Mouse (Mus musculus): ENCODE data around the gene 2310009B15Rik. TPM values are rescaled to one million over a fixed set of nuclear protein-coding genes. Genes with fewer than 3 reads are reported as not detected.

The 2310009B15Rik gene
- polyA plus RNA-seq, 1 experiment, result 26.4 TPM

DNA sequence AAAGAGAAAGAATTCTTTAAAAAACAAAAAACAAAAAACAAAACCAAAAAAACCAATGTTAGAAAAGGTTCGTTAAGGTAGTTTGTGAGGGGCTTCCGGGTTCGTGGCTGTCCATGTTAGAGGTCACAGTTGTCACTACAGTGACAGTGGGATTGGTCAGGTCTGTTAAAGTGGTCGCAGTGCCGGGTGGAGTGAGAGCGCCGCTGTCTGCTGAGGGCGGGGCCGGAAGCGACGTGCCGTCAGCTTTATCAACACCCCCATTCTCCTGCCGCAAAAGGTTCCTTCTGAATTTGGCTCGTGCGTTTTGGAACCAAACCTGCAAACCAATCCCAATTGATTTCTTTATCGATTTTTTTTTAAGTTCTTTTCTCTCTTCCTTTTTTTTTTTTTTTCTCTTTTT lies 25.3 kb downstream of the 2310009B15Rik start:
- WGBS, result 4% methylated on average over 16 of the region's 16 CpGs
- TF ChIP-seq CTCF (IDR thresholded peaks at IDR 0.05; ENCODE audit: borderline replicate concordance, insufficient read depth, low read depth, low read length), result no peak
- no peak for TF ChIP-seq POLR2A (IDR thresholded peaks at IDR 0.05; ENCODE audit: borderline replicate concordance, insufficient read depth, low read length)
- peaks cover 3% of the 10 kb centered on the region; the same call in 1 of the 2 replicates for H3K27me3 ChIP-seq (ENCODE audit: control insufficient read depth, insufficient read depth, low read length)
- no peaks in the 10 kb centered on the region for H3K4me1 ChIP-seq (ENCODE audit: control insufficient read depth, insufficient read depth, low read length)
- no peak for DNase-seq
- H3K27ac ChIP-seq (ENCODE audit: insufficient read depth, low read length), result no peak overlapping the region
- no peak overlapping the region for H3K4me3 ChIP-seq (replicated peaks; ENCODE audit: insufficient read depth, low read depth, low read length)

- H3K4me3 ChIP-seq (replicated peaks; ENCODE audit: insufficient read depth, low read depth, low read length), result no peak overlapping the region
- H3K27ac ChIP-seq (ENCODE audit: insufficient read depth, low read length), result no peak overlapping the region
- H3K27me3 ChIP-seq (ENCODE audit: control insufficient read depth, insufficient read depth, low read length), result peaks cover 3% of the 10 kb centered on the region; the same call in 1 of the 2 replicates
- H3K4me1 ChIP-seq (ENCODE audit: control insufficient read depth, insufficient read depth, low read length), result no peaks in the 10 kb centered on the region
- no peak for DNase-seq
- 22% methylated on average over 6 of the region's 6 CpGs for WGBS
- no peak for TF ChIP-seq POLR2A (IDR thresholded peaks at IDR 0.05; ENCODE audit: borderline replicate concordance, insufficient read depth, low read length)
- TF ChIP-seq CTCF (IDR thresholded peaks at IDR 0.05; ENCODE audit: borderline replicate concordance, insufficient read depth, low read depth, low read length), result no peak
Measured at GRCm38 (mm10) chr1:138826841-138827240, 29.8 kb downstream of the 2310009B15Rik start.

- no peak overlapping the region for H3K27ac ChIP-seq (ENCODE audit: insufficient read depth, low read length)
Measured at GRCm38 (mm10) chr1:138822985-138823322, 33.7 kb downstream of the 2310009B15Rik start.

DNA sequence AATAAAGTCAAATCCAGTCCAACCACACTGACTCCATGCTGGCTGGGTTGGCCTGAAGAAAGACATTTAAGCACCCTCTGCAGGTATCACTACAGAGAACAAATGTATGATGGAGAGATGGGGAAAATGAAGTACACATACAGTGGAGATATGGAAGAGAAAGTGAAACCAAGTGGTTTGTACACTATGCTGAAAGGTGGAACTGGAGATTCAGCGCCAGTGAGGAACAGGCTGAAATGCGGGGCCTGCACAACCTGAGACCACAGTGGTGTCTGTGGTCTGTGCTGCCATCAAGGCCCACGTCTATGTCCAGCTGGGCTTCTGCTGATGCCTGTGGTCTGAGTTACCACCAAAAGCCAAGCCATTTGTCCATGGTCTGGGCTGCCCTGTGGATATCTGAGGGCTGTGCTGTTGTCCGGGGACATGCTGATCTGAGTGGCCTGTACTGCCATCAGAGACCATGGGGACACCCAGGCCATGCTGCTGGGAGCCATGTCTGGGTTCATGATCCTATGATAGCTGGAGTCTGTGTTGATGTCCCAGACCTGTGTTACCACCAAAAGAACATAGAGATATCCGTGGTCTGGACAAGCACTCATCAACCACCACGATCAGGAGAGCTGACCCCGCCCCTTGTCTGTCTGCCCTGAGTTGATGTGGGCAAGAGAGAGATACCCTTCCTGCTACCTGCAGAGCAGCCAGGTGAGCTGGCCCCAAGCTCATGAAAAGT lies 34.2 kb downstream of the 2310009B15Rik start:
- H3K27me3 ChIP-seq (ENCODE audit: control insufficient read depth, insufficient read depth, low read length), result no peaks in the 10 kb centered on the region; the same call in 1 of the 2 replicates
- H3K4me1 ChIP-seq (ENCODE audit: control insufficient read depth, insufficient read depth, low read length), result no peaks in the 10 kb centered on the region
- H3K27ac ChIP-seq (ENCODE audit: insufficient read depth, low read length), result no peak overlapping the region
- 92% methylated on average over 7 of the region's 7 CpGs for WGBS
- H3K4me3 ChIP-seq (replicated peaks; ENCODE audit: insufficient read depth, low read depth, low read length), result no peak overlapping the region
- DNase-seq, result no peak
- TF ChIP-seq POLR2A (IDR thresholded peaks at IDR 0.05; ENCODE audit: borderline replicate concordance, insufficient read depth, low read length) (no peak), CTCF (IDR thresholded peaks at IDR 0.05; ENCODE audit: borderline replicate concordance, insufficient read depth, low read depth, low read length) (no peak)

More at GRCm38 (mm10) chr1:138822985-138823322, 33.7 kb downstream of the 2310009B15Rik start:
- Histone ChIP-seq H3K4me1 (ENCODE audit: control insufficient read depth, insufficient read depth, low read length) (no peaks in the 10 kb centered on the region), H3K4me3 (replicated peaks; ENCODE audit: insufficient read depth, low read depth, low read length) (no peak overlapping the region), H3K27me3 (ENCODE audit: control insufficient read depth, insufficient read depth, low read length) (no peaks in the 10 kb centered on the region; the same call in 1 of the 2 replicates)
- TF ChIP-seq CTCF (IDR thresholded peaks at IDR 0.05; ENCODE audit: borderline replicate concordance, insufficient read depth, low read depth, low read length) (no peak), POLR2A (IDR thresholded peaks at IDR 0.05; ENCODE audit: borderline replicate concordance, insufficient read depth, low read length) (no peak)
- no peak for DNase-seq
- WGBS, result 93% methylated on average over 1 of the region's 1 CpGs

Other genes with a start within 250 kb of the 2310009B15Rik start
- 18.3 and 21.5 TPM in 2 replicates for gene Nek7, start 236.7 kb downstream of the 2310009B15Rik start, polyA plus RNA-seq (2012; rRNA removed)
- 2.9 and 4.2 TPM in 2 replicates for gene Lhx9, start 8.3 kb downstream of the 2310009B15Rik start, polyA plus RNA-seq (2012; rRNA removed)
- gene Dennd1b, start 106.6 kb upstream of the 2310009B15Rik start, polyA plus RNA-seq (2012; rRNA removed), result 6.2 and 8.0 TPM in 2 replicates

All from cerebellum, adult 2 months (tissue).